Mouse (Mus musculus): Measurements from ENCODE around the gene Plxna1. TPM values are rescaled to one million over a fixed set of nuclear protein-coding genes. Genes with fewer than 3 reads are reported as not detected.

The Plxna1 gene
- polyA plus RNA-seq, 1 experiment from 2014 or later = 9.2 TPM

DNA sequence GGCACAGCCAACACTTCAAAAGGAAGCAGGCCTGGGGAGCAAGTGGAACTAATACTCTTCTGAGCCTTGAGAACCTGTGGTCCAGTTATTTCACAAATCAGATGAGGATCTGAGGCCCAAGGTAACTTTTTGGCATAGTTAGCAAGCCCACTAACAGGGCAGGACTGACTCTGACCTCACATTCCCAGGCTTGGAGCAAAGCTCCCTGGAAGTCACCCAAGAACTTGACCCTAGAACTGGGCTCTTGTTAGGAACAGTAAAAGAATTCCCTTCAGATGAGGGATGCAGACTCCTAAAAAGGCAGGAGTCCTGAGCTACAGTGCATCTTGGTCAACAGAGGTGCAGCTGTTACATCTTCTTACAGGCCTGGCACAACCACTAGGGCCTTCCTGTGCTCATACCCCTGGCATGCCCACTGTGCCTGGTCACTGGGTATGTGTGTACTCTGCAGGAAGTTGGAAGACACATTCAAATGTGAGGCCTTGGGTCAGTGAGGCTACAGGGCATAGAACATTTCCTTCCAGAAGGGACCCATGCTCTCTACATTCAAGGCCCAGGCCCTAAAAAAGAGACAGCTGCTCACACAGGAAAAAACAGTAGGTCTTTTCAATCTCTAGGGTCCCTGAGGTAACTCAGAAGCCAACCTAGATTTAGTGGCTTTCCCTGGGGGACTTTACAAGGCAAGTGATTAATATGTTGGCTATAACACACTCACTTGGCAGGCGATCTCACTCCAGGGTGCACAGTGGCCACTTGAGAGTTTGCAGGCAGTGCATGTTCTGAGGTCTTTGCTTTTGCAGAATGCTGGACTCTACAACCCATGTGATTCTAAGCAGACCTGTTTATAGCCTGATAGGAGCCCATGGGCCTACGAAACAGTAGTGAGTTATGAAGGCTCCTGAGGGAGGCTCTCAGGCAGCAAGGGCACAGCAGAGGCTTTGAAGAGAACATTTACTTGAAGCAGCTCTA, 41.1 kb upstream of the Plxna1 start:
- TF ChIP-seq CTCF (IDR thresholded peaks at IDR 0.05; ENCODE audit: low read depth) = no peak
- Histone ChIP-seq H3K27ac (ENCODE audit: low read depth, low read length) (no peak overlapping the region), H3K27me3 (replicated peaks; ENCODE audit: control insufficient read depth, insufficient read depth, low read length) (no peaks in the 10 kb centered on the region), H3K9ac (ENCODE audit: low read depth, low read length) (no peak overlapping the region), H3K4me3 (ENCODE audit: low read depth, low read length) (no peak overlapping the region), H3K4me2 (replicated peaks; ENCODE audit: low read depth) (no peak overlapping the region), H3K4me1 (replicated peaks; ENCODE audit: control insufficient read depth, insufficient read depth, low read length) (no peaks in the 10 kb centered on the region), H3K36me3 (ENCODE audit: control insufficient read depth, insufficient read depth) (no peaks in the 10 kb centered on the region), H3K9me3 (ENCODE audit: control insufficient read depth) (no peaks in the 10 kb centered on the region)
- 64% methylated on average over 2 of the region's 2 CpGs for WGBS
- no peak for ATAC-seq

GRCm38 (mm10) chr6:89402406-89402805, 40.0 kb upstream of the Plxna1 start:
- Histone ChIP-seq H3K27me3 (replicated peaks; ENCODE audit: control insufficient read depth, insufficient read depth, low read length) (no peaks in the 10 kb centered on the region), H3K9me3 (ENCODE audit: control insufficient read depth) (no peaks in the 10 kb centered on the region), H3K4me3 (ENCODE audit: low read depth, low read length) (no peak overlapping the region), H3K36me3 (ENCODE audit: control insufficient read depth, insufficient read depth) (no peaks in the 10 kb centered on the region), H3K4me2 (replicated peaks; ENCODE audit: low read depth) (no peak overlapping the region), H3K27ac (ENCODE audit: low read depth, low read length) (no peak overlapping the region), H3K9ac (ENCODE audit: low read depth, low read length) (no peak overlapping the region), H3K4me1 (replicated peaks; ENCODE audit: control insufficient read depth, insufficient read depth, low read length) (no peaks in the 10 kb centered on the region)
- no peak for ATAC-seq
- TF ChIP-seq CTCF (IDR thresholded peaks at IDR 0.05; ENCODE audit: low read depth) = no peak
- 95% methylated on average over 2 of the region's 2 CpGs for WGBS

GRCm38 (mm10) chr6:89399564-89399963, 37.1 kb upstream of the Plxna1 start:
- no peak for ATAC-seq
- Histone ChIP-seq H3K4me3 (ENCODE audit: low read depth, low read length) (no peak overlapping the region), H3K9ac (ENCODE audit: low read depth, low read length) (no peak overlapping the region), H3K27ac (ENCODE audit: low read depth, low read length) (no peak overlapping the region), H3K36me3 (ENCODE audit: control insufficient read depth, insufficient read depth) (no peaks in the 10 kb centered on the region), H3K4me1 (replicated peaks; ENCODE audit: control insufficient read depth, insufficient read depth, low read length) (no peaks in the 10 kb centered on the region), H3K9me3 (ENCODE audit: control insufficient read depth) (no peaks in the 10 kb centered on the region), H3K4me2 (replicated peaks; ENCODE audit: low read depth) (no peak overlapping the region), H3K27me3 (replicated peaks; ENCODE audit: control insufficient read depth, insufficient read depth, low read length) (no peaks in the 10 kb centered on the region)
- no peak for TF ChIP-seq CTCF (IDR thresholded peaks at IDR 0.05; ENCODE audit: low read depth)
- 73% methylated on average over 1 of the region's 1 CpGs for WGBS

- Histone ChIP-seq H3K9me3 (ENCODE audit: control insufficient read depth) (no peaks in the 10 kb centered on the region), H3K27me3 (replicated peaks; ENCODE audit: control insufficient read depth, insufficient read depth, low read length) (no peaks in the 10 kb centered on the region), H3K9ac (ENCODE audit: low read depth, low read length) (no peak overlapping the region), H3K27ac (ENCODE audit: low read depth, low read length) (no peak overlapping the region), H3K4me1 (replicated peaks; ENCODE audit: control insufficient read depth, insufficient read depth, low read length) (no peaks in the 10 kb centered on the region), H3K4me2 (replicated peaks; ENCODE audit: low read depth) (no peak overlapping the region), H3K4me3 (ENCODE audit: low read depth, low read length) (no peak overlapping the region), H3K36me3 (ENCODE audit: control insufficient read depth, insufficient read depth) (no peaks in the 10 kb centered on the region)
- TF ChIP-seq CTCF (IDR thresholded peaks at IDR 0.05; ENCODE audit: low read depth) = no peak
- no peak for ATAC-seq
- 81% methylated on average over 4 of the region's 4 CpGs for WGBS
Measured at GRCm38 (mm10) chr6:89397919-89398318, 35.5 kb upstream of the Plxna1 start.

- Histone ChIP-seq H3K9ac (ENCODE audit: low read depth, low read length) (no peak overlapping the region), H3K27me3 (replicated peaks; ENCODE audit: control insufficient read depth, insufficient read depth, low read length) (no peaks in the 10 kb centered on the region)
- TF ChIP-seq CTCF (IDR thresholded peaks at IDR 0.05; ENCODE audit: low read depth) = no peak
Measured at GRCm38 (mm10) chr6:89393820-89394219, 31.4 kb upstream of the Plxna1 start.

GRCm38 (mm10) chr6:89392213-89392612, 29.8 kb upstream of the Plxna1 start:
- peak; percentile 79 for ATAC-seq
- whole genome bisulfite sequencing = 42% methylated on average over 2 of the region's 2 CpGs
- Histone ChIP-seq H3K27ac (ENCODE audit: low read depth, low read length) (no peak overlapping the region), H3K4me1 (replicated peaks; ENCODE audit: control insufficient read depth, insufficient read depth, low read length) (no peaks in the 10 kb centered on the region), H3K27me3 (replicated peaks; ENCODE audit: control insufficient read depth, insufficient read depth, low read length) (no peaks in the 10 kb centered on the region), H3K9ac (ENCODE audit: low read depth, low read length) (no peak overlapping the region), H3K4me2 (replicated peaks; ENCODE audit: low read depth) (no peak overlapping the region), H3K9me3 (ENCODE audit: control insufficient read depth) (no peaks in the 10 kb centered on the region), H3K36me3 (ENCODE audit: control insufficient read depth, insufficient read depth) (no peaks in the 10 kb centered on the region), H3K4me3 (ENCODE audit: low read depth, low read length) (no peak overlapping the region)
- TF ChIP-seq CTCF (IDR thresholded peaks at IDR 0.05; ENCODE audit: low read depth) = no peak

More at GRCm38 (mm10) chr6:89393820-89394219, 31.4 kb upstream of the Plxna1 start:
- Histone ChIP-seq H3K27ac (ENCODE audit: low read depth, low read length) (no peak overlapping the region), H3K4me2 (replicated peaks; ENCODE audit: low read depth) (no peak overlapping the region), H3K4me1 (replicated peaks; ENCODE audit: control insufficient read depth, insufficient read depth, low read length) (no peaks in the 10 kb centered on the region), H3K36me3 (ENCODE audit: control insufficient read depth, insufficient read depth) (no peaks in the 10 kb centered on the region), H3K9me3 (ENCODE audit: control insufficient read depth) (no peaks in the 10 kb centered on the region), H3K4me3 (ENCODE audit: low read depth, low read length) (no peak overlapping the region)
- ATAC-seq = no peak
- 92% methylated on average over 2 of the region's 2 CpGs for WGBS

All from intestine, postnatal 0 days (tissue).